Mouse (Mus musculus) cortical plate, adult 2 months (tissue): ENCODE measurements around the gene Erbb3. TPM values are rescaled to one million over a fixed set of nuclear protein-coding genes. Genes with fewer than 3 reads are reported as not detected.

Source experiments
- H3K27ac ChIP-seq: fragments of 200-500 bp; 2 replicates; pipeline ENCODE4 v1.5.1; 2012; ENCODE audit warnings: low read length, control low read depth, inconsistent platforms; ENCODE audit not compliant: insufficient read depth
- H3K4me1 ChIP-seq: fragments of 200-500 bp; 2 replicates; pipeline ENCODE4 v1.6.1; 2011; ENCODE audit warnings: low read length; ENCODE audit not compliant: control insufficient read depth, insufficient read depth
- H3K4me3 ChIP-seq: fragments of 200-500 bp; 2 replicates; pipeline ENCODE4 v1.5.1; 2011; ENCODE audit warnings: mild to moderate bottlenecking, low read length, control low read depth; ENCODE audit not compliant: insufficient read depth
- CTCF ChIP-seq: fragments of 200-500 bp; IDR thresholded peaks from 2 replicates; pipeline ENCODE4 v1.5.1; 2011; ENCODE audit warnings: mild to moderate bottlenecking, control low read depth, low read length; ENCODE audit not compliant: insufficient read depth; ENCODE audit errors: extremely low read depth
- POLR2A ChIP-seq: fragments of 200-500 bp; IDR thresholded peaks from 2 replicates; pipeline ENCODE4 v1.6.1; 2011; ENCODE audit warnings: mild to moderate bottlenecking, low read length, control low read depth; ENCODE audit not compliant: insufficient read depth; ENCODE audit errors: extremely low read depth
- polyA plus RNA-seq: library from polyadenylated mRNA; depleted of rRNA; stranded (reverse); fragments of >200 nt; gene quantifications from 2 replicates; pipeline ENCODE4 v1.2.3, GENCODE M21; 2012; rRNA removed

Gene Erbb3
- polyA plus RNA-seq, 1 experiment = 9.1 TPM

- H3K4me1 ChIP-seq = no peaks in the 10 kb centered on the region
- H3K27ac ChIP-seq = no peak overlapping the region
- no peak overlapping the region for H3K4me3 ChIP-seq
- no peak for TF ChIP-seq POLR2A
- TF ChIP-seq CTCF = peak; percentile 67
These were observed 70.6 kb downstream of the Erbb3 start for GRCm38 (mm10) chr10:128518833-128519232.

Other genes starting within 250 kb of the Erbb3 start
- 101 and 103 TPM in 2 replicates for gene Coq10a, start 220.7 kb downstream of the Erbb3 start, polyA plus RNA-seq
- gene Ankrd52, start 212.5 kb downstream of the Erbb3 start, polyA plus RNA-seq = 30.0 and 30.4 TPM in 2 replicates
- gene Slc39a5, start 188.4 kb downstream of the Erbb3 start, polyA plus RNA-seq = 0.51 and 0.73 TPM in 2 replicates
- gene Nabp2, start 178.2 kb downstream of the Erbb3 start, polyA plus RNA-seq = 79.4 and 83.4 TPM in 2 replicates
- 78.2 and 78.5 TPM in 2 replicates for gene Rnf41, start 178.0 kb downstream of the Erbb3 start, polyA plus RNA-seq
- gene Smarcc2, start 130.4 kb downstream of the Erbb3 start, polyA plus RNA-seq = 209 and 223 TPM in 2 replicates
- gene Myl6, start 95.5 kb downstream of the Erbb3 start, polyA plus RNA-seq = 1,299 and 1,338 TPM in 2 replicates
- gene Myl6b, start 91.0 kb downstream of the Erbb3 start, polyA plus RNA-seq = 33.7 and 36.7 TPM in 2 replicates
- 11.6 and 12.0 TPM in 2 replicates for gene Esyt1, start 63.8 kb downstream of the Erbb3 start, polyA plus RNA-seq
- 11.9 and 12.9 TPM in 2 replicates for gene Zc3h10, start 41.9 kb downstream of the Erbb3 start, polyA plus RNA-seq
- gene Rpl41, start 40.3 kb downstream of the Erbb3 start, polyA plus RNA-seq = 2,251 and 2,284 TPM in 2 replicates
- gene Pa2g4, start 23.7 kb downstream of the Erbb3 start, polyA plus RNA-seq = 67.5 and 71.0 TPM in 2 replicates
- 354 and 390 TPM in 2 replicates for gene Rps26, start 37.1 kb upstream of the Erbb3 start, polyA plus RNA-seq
- gene Ikzf4, start 56.3 kb upstream of the Erbb3 start, polyA plus RNA-seq = 8.3 and 9.2 TPM in 2 replicates
- 11.3 and 12.1 TPM in 2 replicates for gene Suox, start 84.4 kb upstream of the Erbb3 start, polyA plus RNA-seq
- 120 and 125 TPM in 2 replicates for gene Rab5b, start 106.6 kb upstream of the Erbb3 start, polyA plus RNA-seq
- gene Pmel, start 114.5 kb upstream of the Erbb3 start, polyA plus RNA-seq = 0.61 and 0.66 TPM in 2 replicates
- gene Cdk2, start 115.4 kb upstream of the Erbb3 start, polyA plus RNA-seq = 4.5 and 4.6 TPM in 2 replicates
- gene Dgka, start 155.2 kb upstream of the Erbb3 start, polyA plus RNA-seq = 13.2 and 15.5 TPM in 2 replicates
- 39.4 and 41.1 TPM in 2 replicates for gene Pym1, start 158.2 kb upstream of the Erbb3 start, polyA plus RNA-seq
- gene Mmp19, start 201.3 kb upstream of the Erbb3 start, polyA plus RNA-seq = 0.38 and 0.57 TPM in 2 replicates
- 23.0 and 23.9 TPM in 2 replicates for gene Dnajc14, start 214.4 kb upstream of the Erbb3 start, polyA plus RNA-seq
- gene Tmem198b, start 214.7 kb upstream of the Erbb3 start, polyA plus RNA-seq = 12.7 and 13.8 TPM in 2 replicates
- gene Sarnp, start 227.7 kb upstream of the Erbb3 start, polyA plus RNA-seq = 50.1 and 53.4 TPM in 2 replicates
- gene Ormdl2, start 232.0 kb upstream of the Erbb3 start, polyA plus RNA-seq = 18.3 and 20.3 TPM in 2 replicates